Mouse (Mus musculus) lung, postnatal 25 days (tissue): ENCODE data around the gene Cfap45.
A peak's percentile ranks its signal among the peaks of the same experiment; 100 is the strongest.

Source experiments
- DNase-seq: peaks from one replicate; pipeline ENCODE4 v3.0.0; 2022; ENCODE audit warnings: low spot score

Cfap45 gene

GRCm38 (mm10) chr1:172496030-172496429 lies 24.6 kb upstream of the Cfap45 start:
- no peak for DNase-seq

GRCm38 (mm10) chr1:172497428-172497827 lies 23.2 kb upstream of the Cfap45 start:
- DNase-seq, result no peak

GRCm38 (mm10) chr1:172499765-172500441 lies 20.7 kb upstream of the Cfap45 start, which contains the start of gene Tagln2:
Tagln2 (plus strand) TSS chr1:172500047.
- peak; percentile 94 for DNase-seq

- DNase-seq, result peak; percentile 81
These were observed 19.9 kb upstream of the Cfap45 start for GRCm38 (mm10) chr1:172500451-172501370.

GRCm38 (mm10) chr1:172501371-172502144 lies 19.0 kb upstream of the Cfap45 start:
- peak; percentile 96 for DNase-seq

GRCm38 (mm10) chr1:172502145-172503110 lies 18.2 kb upstream of the Cfap45 start:
- DNase-seq, result peak; percentile 66

- DNase-seq, result peak; percentile 66
These were observed 17.2 kb upstream of the Cfap45 start for GRCm38 (mm10) chr1:172503111-172503997.

GRCm38 (mm10) chr1:172504756-172505155 lies 15.8 kb upstream of the Cfap45 start:
- no peak for DNase-seq

- no peak for DNase-seq
These were observed 13.6 kb upstream of the Cfap45 start for GRCm38 (mm10) chr1:172507001-172507400.

GRCm38 (mm10) chr1:172507701-172508100 lies 12.9 kb upstream of the Cfap45 start:
- no peak for DNase-seq

GRCm38 (mm10) chr1:172508172-172508571 lies 12.4 kb upstream of the Cfap45 start:
- no peak for DNase-seq

- DNase-seq, result no peak
These were observed 11.4 kb upstream of the Cfap45 start for GRCm38 (mm10) chr1:172509235-172509634.

GRCm38 (mm10) chr1:172509983-172510382 lies 10.6 kb upstream of the Cfap45 start:
- DNase-seq, result peak; percentile 53

GRCm38 (mm10) chr1:172510421-172510972 lies 10.1 kb upstream of the Cfap45 start:
- DNase-seq, result peak; percentile 65

- DNase-seq, result peak; percentile 87
These were observed 7.6 kb upstream of the Cfap45 start for GRCm38 (mm10) chr1:172512962-172513361.

GRCm38 (mm10) chr1:172513525-172514212 lies 6.9 kb upstream of the Cfap45 start:
- peak; percentile 93 for DNase-seq

- no peak for DNase-seq
These were observed 6.4 kb upstream of the Cfap45 start for GRCm38 (mm10) chr1:172514213-172514529.

GRCm38 (mm10) chr1:172514551-172515268 lies 5.9 kb upstream of the Cfap45 start:
- DNase-seq, result no peak

GRCm38 (mm10) chr1:172515396-172515795 lies 5.2 kb upstream of the Cfap45 start:
- no peak for DNase-seq
